Mouse (Mus musculus): ENCODE measurements at regions not wholly inside any gene's neighbourhood (a gene's known extent, or its start where the extent isn't known, plus 50 kb on each side); places are given as distances from the start of the nearest gene placed in this dataset.

DNA sequence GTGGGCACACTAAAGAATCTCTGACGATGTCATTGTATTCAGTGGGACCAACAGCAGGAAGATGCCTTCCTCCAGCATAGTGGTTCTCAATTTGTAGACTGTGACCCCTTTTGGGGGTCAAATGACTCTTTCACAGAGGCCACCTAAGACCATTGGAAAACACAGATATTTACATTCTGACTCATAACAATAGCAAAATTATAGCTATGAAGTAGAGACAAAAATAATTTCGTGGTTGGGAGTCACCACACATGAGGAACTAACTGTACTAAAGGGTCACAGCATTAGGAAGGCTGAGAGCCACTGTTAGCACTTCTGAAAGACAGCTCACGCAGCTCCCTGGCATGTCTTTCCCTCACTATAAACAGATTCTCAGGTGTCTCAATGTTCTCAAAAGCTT, 129.1 kb downstream of the Tent5c start:
- 86% methylated on average over 3 of the region's 3 CpGs for WGBS
- Histone ChIP-seq H3K27ac (replicated peaks) (no peak overlapping the region), H3K9me3 (no peaks in the 10 kb centered on the region), H3K4me3 (no peak overlapping the region), H3K4me1 (peaks cover 7% of the 10 kb centered on the region; the same call in 1 of the 2 replicates), H3K36me3 (replicated peaks) (no peaks in the 10 kb centered on the region), H3K27me3 (replicated peaks; ENCODE audit: low read depth, poor library complexity, severe bottlenecking) (no peaks in the 10 kb centered on the region)
- DNase-seq (ENCODE audit: low spot score) = no peak

DNA sequence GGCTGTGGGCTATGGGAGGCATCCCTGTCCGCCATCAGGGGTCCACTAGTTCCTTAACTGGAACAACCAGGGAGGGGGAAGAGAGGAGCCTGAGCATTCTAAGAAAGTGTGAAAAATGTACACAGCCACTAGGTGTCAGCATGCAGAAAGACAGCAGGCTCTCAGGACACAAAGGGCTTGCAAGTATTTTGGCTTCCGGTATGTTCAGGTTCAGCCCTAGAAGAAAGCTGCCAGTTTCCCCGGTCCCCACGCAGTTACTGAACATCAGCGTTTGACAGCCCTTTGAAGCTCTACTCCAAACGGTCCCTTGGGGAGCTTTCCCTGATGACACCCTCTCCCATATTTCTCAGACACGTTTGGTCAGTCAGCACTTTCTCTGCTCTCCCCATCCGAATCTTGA, 130.1 kb downstream of the Tent5c start:
- Histone ChIP-seq H3K4me3 (peak overlapping the region; percentile 42), H3K27ac (replicated peaks) (peak overlapping the region; percentile 69), H3K27me3 (replicated peaks; ENCODE audit: low read depth, poor library complexity, severe bottlenecking) (no peaks in the 10 kb centered on the region), H3K36me3 (replicated peaks) (no peaks in the 10 kb centered on the region), H3K4me1 (peaks cover 7% of the 10 kb centered on the region; the same call in 1 of the 2 replicates), H3K9me3 (no peaks in the 10 kb centered on the region)
- WGBS = 27% methylated on average over 8 of the region's 8 CpGs
- DNase-seq (ENCODE audit: low spot score) = peak; percentile 55

DNA sequence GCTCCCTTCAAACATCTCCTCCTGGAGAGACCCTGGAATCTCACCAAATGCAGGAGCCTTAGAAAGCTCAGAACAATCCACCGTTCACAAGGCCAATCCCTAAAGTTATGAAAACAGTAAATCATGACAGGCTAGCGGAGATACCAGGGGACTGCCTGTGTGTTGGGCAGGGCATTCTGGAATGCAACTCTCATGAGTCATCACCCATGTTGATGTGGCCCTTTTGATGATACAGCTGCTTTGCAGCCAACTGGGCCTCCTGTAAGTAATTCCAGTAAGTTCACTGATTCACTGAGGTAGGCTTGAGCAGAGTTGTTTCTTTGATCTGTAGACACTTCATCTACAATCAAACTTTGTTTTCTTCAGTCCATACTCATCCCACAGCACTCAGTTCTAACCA, 155.6 kb downstream of the Tent5c start:
- H3K4me3 ChIP-seq = no peak overlapping the region
- H3K9me3 ChIP-seq = no peaks in the 10 kb centered on the region
- no peaks in the 10 kb centered on the region for H3K4me1 ChIP-seq
- no peak overlapping the region for H3K27ac ChIP-seq (replicated peaks)
- WGBS = 94% methylated on average over 2 of the region's 2 CpGs
- no peaks in the 10 kb centered on the region for H3K27me3 ChIP-seq (replicated peaks; ENCODE audit: low read depth, poor library complexity, severe bottlenecking)
- DNase-seq (ENCODE audit: low spot score) = no peak
- H3K36me3 ChIP-seq (replicated peaks) = no peaks in the 10 kb centered on the region

DNA sequence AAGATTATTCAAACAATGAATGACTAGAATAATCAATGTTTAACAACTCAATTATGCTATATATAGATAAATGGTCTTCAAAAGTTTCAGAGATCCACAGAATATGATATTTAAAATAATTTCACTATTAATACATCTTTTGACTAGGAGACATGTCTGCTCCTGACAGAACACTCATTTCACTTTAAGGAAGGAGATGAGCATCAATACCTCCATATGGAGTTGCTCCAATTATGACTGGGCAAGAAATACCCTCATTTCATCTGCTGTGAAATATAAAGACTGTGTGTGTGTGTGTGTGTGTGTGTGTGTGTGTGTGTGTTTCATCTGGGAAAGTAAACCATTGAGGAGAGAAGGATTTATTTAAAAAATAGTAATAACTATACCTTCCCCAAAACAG, 156.2 kb upstream of the Wdr3 start:
- Histone ChIP-seq H3K36me3 (replicated peaks) (no peaks in the 10 kb centered on the region), H3K27ac (replicated peaks) (no peak overlapping the region), H3K9me3 (no peaks in the 10 kb centered on the region), H3K4me1 (no peaks in the 10 kb centered on the region), H3K4me3 (no peak overlapping the region), H3K27me3 (replicated peaks; ENCODE audit: low read depth, poor library complexity, severe bottlenecking) (no peaks in the 10 kb centered on the region)
- DNase-seq (ENCODE audit: low spot score) = no peak

DNA sequence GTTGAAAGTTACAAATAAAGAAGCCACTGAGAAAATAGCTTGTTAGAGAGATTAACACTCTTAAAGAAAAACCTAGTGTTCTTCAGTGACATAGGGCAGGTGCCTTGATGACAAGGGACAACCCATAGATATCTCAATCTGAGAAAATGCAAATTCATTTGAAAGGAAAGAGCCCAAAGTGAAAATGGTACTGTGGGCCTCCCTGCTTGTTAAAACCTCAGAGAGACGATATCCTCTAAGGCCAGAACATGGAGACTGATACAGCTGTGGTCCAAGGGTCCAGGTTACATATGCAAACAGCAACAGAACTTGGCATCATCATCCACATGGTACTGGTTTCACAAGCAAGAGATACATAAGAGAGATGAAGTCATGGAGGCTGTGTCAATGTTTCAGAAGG, 125.6 kb upstream of the Wdr3 start:
- WGBS = 86% methylated on average over 1 of the region's 1 CpGs

DNA sequence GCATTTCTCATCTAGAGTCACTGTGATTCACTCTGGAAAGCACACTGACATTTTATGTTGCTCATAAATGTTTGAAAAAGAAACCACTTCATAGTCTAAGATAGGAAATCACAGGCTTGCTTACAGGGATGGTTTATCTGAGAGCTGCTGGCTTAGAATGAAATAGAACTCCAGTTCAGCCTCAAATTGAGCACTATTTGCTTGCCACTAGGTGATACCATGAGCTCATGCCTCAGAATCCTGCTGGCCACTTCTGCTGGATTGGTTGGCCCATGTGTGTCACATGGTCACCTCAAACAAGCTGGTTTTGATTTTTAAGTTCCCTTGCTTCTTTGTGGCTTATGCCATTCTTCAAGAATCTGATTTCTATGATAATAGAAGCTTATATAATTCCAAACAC, 104.8 kb upstream of the Wdr3 start:
- no peak overlapping the region for H3K4me3 ChIP-seq
- H3K36me3 ChIP-seq (replicated peaks) = no peaks in the 10 kb centered on the region

More for the DNA sequence above, 125.6 kb upstream of the Wdr3 start:
- Histone ChIP-seq H3K9me3 (no peaks in the 10 kb centered on the region), H3K36me3 (replicated peaks) (no peaks in the 10 kb centered on the region), H3K27ac (replicated peaks) (no peak overlapping the region), H3K27me3 (replicated peaks; ENCODE audit: low read depth, poor library complexity, severe bottlenecking) (no peaks in the 10 kb centered on the region), H3K4me3 (no peak overlapping the region), H3K4me1 (no peaks in the 10 kb centered on the region)
- no peak for DNase-seq (ENCODE audit: low spot score)

DNA sequence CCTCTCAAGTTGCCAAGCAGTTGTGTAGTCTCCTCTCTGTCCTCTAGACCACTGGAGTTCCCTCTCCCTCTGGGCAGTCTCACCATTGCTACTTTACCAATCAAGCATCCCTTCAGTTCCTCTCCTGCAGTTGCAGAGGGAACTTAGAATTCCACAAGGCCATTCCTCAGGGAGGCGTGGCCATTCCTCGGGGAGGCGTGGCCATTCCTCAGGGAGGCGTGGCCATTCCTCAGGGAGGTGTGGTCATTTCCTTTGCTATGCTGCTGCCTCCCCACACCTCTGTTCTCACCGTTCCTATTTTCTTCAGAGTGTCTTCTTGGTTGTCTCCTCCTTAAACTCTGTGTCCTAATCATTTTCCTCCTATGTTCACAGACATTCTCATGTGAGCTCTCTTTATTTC, 102.8 kb upstream of the Wdr3 start:
- Histone ChIP-seq H3K4me3 (no peak overlapping the region), H3K27me3 (replicated peaks; ENCODE audit: low read depth, poor library complexity, severe bottlenecking) (no peaks in the 10 kb centered on the region), H3K36me3 (replicated peaks) (no peaks in the 10 kb centered on the region), H3K9me3 (no peaks in the 10 kb centered on the region), H3K4me1 (no peaks in the 10 kb centered on the region), H3K27ac (replicated peaks) (no peak overlapping the region)
- WGBS = 57% methylated on average over 5 of the region's 5 CpGs
- DNase-seq (ENCODE audit: low spot score) = no peak

More for the DNA sequence above, 104.8 kb upstream of the Wdr3 start:
- no peaks in the 10 kb centered on the region for H3K4me1 ChIP-seq
- no peak for DNase-seq (ENCODE audit: low spot score)
- H3K27me3 ChIP-seq (replicated peaks; ENCODE audit: low read depth, poor library complexity, severe bottlenecking) = no peaks in the 10 kb centered on the region
- no peaks in the 10 kb centered on the region for H3K9me3 ChIP-seq
- no peak overlapping the region for H3K27ac ChIP-seq (replicated peaks)
